Comparison of ENCODE assay signal across 15 mouse cellular contexts in genomic region chr4:69628908-69629307, GRCm38 (mm10).
A peak's percentile ranks its signal among the peaks of the same experiment; 100 is the strongest.
DNase-seq lines count a peak whose midpoint lies in the region; ATAC-seq lines count a peak whose summit lies in the region.
"Had no signal": no experiment of that assay in that cellular context is flagged by ENCODE, and none has a peak within 500 bp of the region (broad histone marks: within the 10 kb centered on the region; RNA-seq: fewer than 3 reads in every experiment).

No protein-coding gene starts in this region.

- WGBS in neural tube, embryonic 12.5 days = 48% methylated on average over 2 of the region's 2 CpGs
- WGBS in intestine, embryonic 16.5 days = 66% methylated on average over 2 of the region's 2 CpGs

- H3K36me3 ChIP-seq in neural tube, embryonic 12.5 days = no peaks in the 10 kb centered on the region
- H3K36me3 ChIP-seq in intestine, embryonic 16.5 days (ENCODE audit: control insufficient read depth, insufficient read depth, low read length) = no peaks in the 10 kb centered on the region
- H3K36me3 ChIP-seq: heart, embryonic 10.5 days; lung, embryonic 15.5 days had no signal

- peak; percentile 2 for DNase-seq in cerebellum, adult 9-11 months
- DNase-seq in cerebellum, postnatal 25 days = no peak
- peak; percentile 11 to 22 for DNase-seq in layer of hippocampus, adult 8-10 months (ENCODE audit: low spot score in 2 of 2)
- no peak for DNase-seq in layer of hippocampus, postnatal 10 days (ENCODE audit: low spot score in 2 of 2)
- no peak for DNase-seq in neural tube, embryonic 10.5 days (ENCODE audit: extremely low spot score, low spot score)
- DNase-seq in spleen, adult 18-20 months = no peak
- DNase-seq: gastrocnemius, postnatal 14 days; kidney, adult 8-10 months; liver; thymus, postnatal 25 days had no signal

- H3K4me3 ChIP-seq in neural tube, embryonic 12.5 days = no peak overlapping the region
- no peak overlapping the region for H3K4me3 ChIP-seq in intestine, embryonic 16.5 days (ENCODE audit: low read length)
- H3K4me3 ChIP-seq: heart, embryonic 10.5 days; lung, embryonic 15.5 days had no signal

- no peaks in the 10 kb centered on the region for H3K27me3 ChIP-seq in neural tube, embryonic 12.5 days (replicated peaks)
- H3K27me3 ChIP-seq in intestine, embryonic 16.5 days (replicated peaks; ENCODE audit: control insufficient read depth, insufficient read depth, low read length) = no peaks in the 10 kb centered on the region
- H3K27me3 ChIP-seq: lung, embryonic 15.5 days; Patski had no signal

- peak; percentile 41; the same call in 1 of the 2 replicates for ATAC-seq in neural tube, embryonic 12.5 days (ENCODE audit: low FRiP score, low read depth)
- ATAC-seq in intestine, embryonic 16.5 days = no peak
- ATAC-seq: Patski had no signal

- H3K9ac ChIP-seq in neural tube, embryonic 12.5 days = no peak overlapping the region
- H3K9ac ChIP-seq in intestine, embryonic 16.5 days (ENCODE audit: low read depth, low read length) = no peak overlapping the region
- H3K9ac ChIP-seq: lung, embryonic 15.5 days had no signal

- H3K27ac ChIP-seq in neural tube, embryonic 12.5 days = no peak overlapping the region
- H3K27ac ChIP-seq in intestine, embryonic 16.5 days (ENCODE audit: low read length) = no peak overlapping the region
- H3K27ac ChIP-seq: heart, embryonic 10.5 days; lung, embryonic 15.5 days had no signal

- H3K4me1 ChIP-seq in neural tube, embryonic 12.5 days = no peaks in the 10 kb centered on the region
- H3K4me1 ChIP-seq in intestine, embryonic 16.5 days (ENCODE audit: control insufficient read depth, insufficient read depth, low read length) = no peaks in the 10 kb centered on the region
- H3K4me1 ChIP-seq: heart, embryonic 10.5 days; lung, embryonic 15.5 days had no signal

- no peaks in the 10 kb centered on the region for H3K9me3 ChIP-seq in neural tube, embryonic 12.5 days
- no peaks in the 10 kb centered on the region for H3K9me3 ChIP-seq in intestine, embryonic 16.5 days (ENCODE audit: control insufficient read depth, low read length)
- H3K9me3 ChIP-seq: heart, embryonic 10.5 days; lung, embryonic 15.5 days had no signal

- H3K4me2 ChIP-seq in neural tube, embryonic 12.5 days (replicated peaks) = no peak overlapping the region
- no peak overlapping the region for H3K4me2 ChIP-seq in intestine, embryonic 16.5 days (ENCODE audit: low read depth, low read length)
- H3K4me2 ChIP-seq: lung, embryonic 15.5 days had no signal

Comparison
In these comparisons a context has a peak if more than half of its experiments do, and no peak if none do; other contexts are left out.
1. DNase-seq: peak in cerebellum, adult 9-11 months (single experiment) and layer of hippocampus, adult 8-10 months (2 of 2); none in cerebellum, postnatal 25 days (0 of 2), layer of hippocampus, postnatal 10 days (0 of 2), neural tube, embryonic 10.5 days (single experiment) and spleen, adult 18-20 months (0 of 2).